Mouse (Mus musculus) heart, adult 9 months (tissue): ENCODE measurements around the gene Slc10a3.
A peak's percentile ranks its signal among the peaks of the same experiment; 100 is the strongest.
"Not testable (repeated sequence)": the region's sequence is repeated elsewhere in the genome, so short reads cannot be mapped to it uniquely, and the experiment has no call there.

ENCODE experiments used
- DNase-seq, 2 experiments: peaks; one replicate each; pipeline ENCODE4 v3.0.0; 2022; ENCODE audit warnings: low spot score in 2 of 2

Gene Slc10a3

GRCm38 (mm10) chrX:74372888-74373549 is at the start of gene Slc10a3, which contains the start of gene Ubl4a:
Slc10a3 (minus strand) TSS chrX:74373349.
Ubl4a (minus strand) TSS chrX:74373218.
- DNase-seq, result peak; percentile 88 to 91

GRCm38 (mm10) chrX:74413377-74413776 is 40.2 kb upstream of the Slc10a3 start:
- peak; percentile 30 to 70 for DNase-seq

GRCm38 (mm10) chrX:74408340-74408739 is 35.2 kb upstream of the Slc10a3 start:
- DNase-seq, result no peak

- DNase-seq, result no peak
Observed at GRCm38 (mm10) chrX:74400136-74400535, 27.0 kb upstream of the Slc10a3 start.

GRCm38 (mm10) chrX:74392535-74393443 is 19.6 kb upstream of the Slc10a3 start, which contains the start of the genes Fam3a and Ikbkg:
Fam3a (minus strand) TSS chrX:74393272.
Ikbkg (plus strand) TSS chrX:74393290.
- peak; percentile 81 for DNase-seq

GRCm38 (mm10) chrX:74388153-74388552 is 15.0 kb upstream of the Slc10a3 start:
- no peak for DNase-seq

GRCm38 (mm10) chrX:74384451-74384850 is 11.3 kb upstream of the Slc10a3 start:
- no peak for DNase-seq

- DNase-seq, result peak; percentile 67 to 71
Observed at GRCm38 (mm10) chrX:74368209-74368909, 4.8 kb downstream of the Slc10a3 start.

- no peak for DNase-seq
Observed at GRCm38 (mm10) chrX:74367512-74367911, 5.6 kb downstream of the Slc10a3 start.

- DNase-seq, result no peak
Observed at GRCm38 (mm10) chrX:74359171-74359570, 14.0 kb downstream of the Slc10a3 start.

GRCm38 (mm10) chrX:74357069-74357468 is 16.1 kb downstream of the Slc10a3 start:
- not testable (repeated sequence) for DNase-seq

GRCm38 (mm10) chrX:74353467-74353770 is 19.7 kb downstream of the Slc10a3 start, which contains the start of gene Lage3:
Lage3 (minus strand) TSS chrX:74353618.
- DNase-seq, result peak; percentile 74 to 79

- no peak for DNase-seq
Observed at GRCm38 (mm10) chrX:74352645-74353466, 20.3 kb downstream of the Slc10a3 start.

GRCm38 (mm10) chrX:74330166-74330930 is 42.8 kb downstream of the Slc10a3 start:
- DNase-seq, result no peak

GRCm38 (mm10) chrX:74329215-74329671 is 43.9 kb downstream of the Slc10a3 start:
- DNase-seq, result no peak

GRCm38 (mm10) chrX:74328725-74329161 is 44.4 kb downstream of the Slc10a3 start, which contains the start of gene Plxna3:
Plxna3 (plus strand) TSS chrX:74329066.
- DNase-seq, result peak; percentile 62 to 65
